Mouse (Mus musculus): ENCODE results near the gene Tm9sf3. TPM values are rescaled to one million over a fixed set of nuclear protein-coding genes. Genes with fewer than 3 reads are reported as not detected.

Gene Tm9sf3
- polyA plus RNA-seq, 1 experiment, result 73.0 TPM

- DNase-seq (ENCODE audit: low read depth, low spot score), result no peak
- WGBS, result 10% methylated on average over 13 of the region's 13 CpGs
These were observed 568 bp upstream of the Tm9sf3 start for GRCm38 (mm10) chr19:41264331-41264799.

GRCm38 (mm10) chr19:41262712-41263629, 826 bp downstream of the Tm9sf3 start:
- DNase-seq (ENCODE audit: low read depth, low spot score), result no peak
- WGBS, result 1% methylated on average over 51 of the region's 51 CpGs

- DNase-seq (ENCODE audit: low read depth, low spot score), result no peak
These were observed 3.1 kb downstream of the Tm9sf3 start for GRCm38 (mm10) chr19:41260736-41261135.

GRCm38 (mm10) chr19:41259256-41259655, 4.5 kb downstream of the Tm9sf3 start:
- WGBS, result 57% methylated on average over 6 of the region's 6 CpGs
- DNase-seq (ENCODE audit: low read depth, low spot score), result no peak

More at GRCm38 (mm10) chr19:41260736-41261135, 3.1 kb downstream of the Tm9sf3 start:
- WGBS, result 32% methylated on average over 3 of the region's 3 CpGs

- WGBS, result 46% methylated on average over 2 of the region's 2 CpGs
- no peak for DNase-seq (ENCODE audit: low read depth, low spot score)
These were observed 5.1 kb downstream of the Tm9sf3 start for GRCm38 (mm10) chr19:41258707-41259106.

- no peak for DNase-seq (ENCODE audit: low read depth, low spot score)
- 28% methylated on average over 5 of the region's 5 CpGs for WGBS
These were observed 9.2 kb downstream of the Tm9sf3 start for GRCm38 (mm10) chr19:41254584-41254983.

- WGBS, result 64% methylated on average over 4 of the region's 4 CpGs
- no peak for DNase-seq (ENCODE audit: low read depth, low spot score)
These were observed 14.8 kb downstream of the Tm9sf3 start for GRCm38 (mm10) chr19:41248968-41249367.

- DNase-seq (ENCODE audit: low read depth, low spot score), result no peak
- WGBS, result 88% methylated on average over 3 of the region's 3 CpGs
These were observed 15.5 kb downstream of the Tm9sf3 start for GRCm38 (mm10) chr19:41248271-41248670.

- WGBS, result 71% methylated on average over 4 of the region's 4 CpGs
- no peak for DNase-seq (ENCODE audit: low read depth, low spot score)
These were observed 17.5 kb downstream of the Tm9sf3 start for GRCm38 (mm10) chr19:41246271-41246670.

- WGBS, result 69% methylated on average over 6 of the region's 6 CpGs
- DNase-seq (ENCODE audit: low read depth, low spot score), result no peak
These were observed 19.2 kb downstream of the Tm9sf3 start for GRCm38 (mm10) chr19:41244581-41244980.

- no peak for DNase-seq (ENCODE audit: low read depth, low spot score)
- WGBS, result 92% methylated on average over 5 of the region's 5 CpGs
These were observed 21.8 kb downstream of the Tm9sf3 start for GRCm38 (mm10) chr19:41241997-41242396.

GRCm38 (mm10) chr19:41233698-41234097, 30.1 kb downstream of the Tm9sf3 start:
- DNase-seq (ENCODE audit: low read depth, low spot score), result no peak
- WGBS, result 83% methylated on average over 4 of the region's 4 CpGs

GRCm38 (mm10) chr19:41208326-41208725, 55.5 kb downstream of the Tm9sf3 start:
- WGBS, result 15% methylated on average over 7 of the region's 7 CpGs

GRCm38 (mm10) chr19:41206811-41207344, 56.9 kb downstream of the Tm9sf3 start, which contains the start of gene Tll2:
Gene Tll2, minus strand, starts transcription at chr19:41206835.
- WGBS, result 2% methylated on average over 32 of the region's 32 CpGs
- DNase-seq (ENCODE audit: low read depth, low spot score), result no peak

More at GRCm38 (mm10) chr19:41208326-41208725, 55.5 kb downstream of the Tm9sf3 start:
- no peak for DNase-seq (ENCODE audit: low read depth, low spot score)

GRCm38 (mm10) chr19:41206041-41206810, 57.6 kb downstream of the Tm9sf3 start:
- DNase-seq (ENCODE audit: low read depth, low spot score), result no peak
- WGBS, result 2% methylated on average over 46 of the region's 46 CpGs

GRCm38 (mm10) chr19:41204159-41205081, 59.4 kb downstream of the Tm9sf3 start:
- 69% methylated on average over 11 of the region's 11 CpGs for WGBS
- DNase-seq (ENCODE audit: low read depth, low spot score), result no peak

GRCm38 (mm10) chr19:41197606-41198005, 66.2 kb downstream of the Tm9sf3 start:
- DNase-seq (ENCODE audit: low read depth, low spot score), result no peak
- 82% methylated on average over 12 of the region's 12 CpGs for WGBS

- 88% methylated on average over 1 of the region's 1 CpGs for WGBS
- no peak for DNase-seq (ENCODE audit: low read depth, low spot score)
These were observed 70.4 kb downstream of the Tm9sf3 start for GRCm38 (mm10) chr19:41193379-41193778.

- DNase-seq (ENCODE audit: low read depth, low spot score), result no peak
- 68% methylated on average over 4 of the region's 4 CpGs for WGBS
These were observed 70.8 kb downstream of the Tm9sf3 start for GRCm38 (mm10) chr19:41192953-41193352.

All from large intestine, adult 2 months (tissue).